Mouse (Mus musculus) thymus, adult 2 months (tissue): Measurements from ENCODE around the gene Nop2.

ENCODE experiments used
- CTCF ChIP-seq: fragments of 200-500 bp; IDR thresholded peaks from 2 replicates; pipeline ENCODE4 v1.5.1; 2012; ENCODE audit warnings: mild to moderate bottlenecking, control low read depth, low read length, moderate library complexity, borderline replicate concordance; ENCODE audit not compliant: control insufficient read depth, poor library complexity, insufficient read depth; ENCODE audit errors: extremely low read depth
- POLR2A ChIP-seq: fragments of 200-500 bp; IDR thresholded peaks from 2 replicates; pipeline ENCODE4 v1.6.1; 2012; ENCODE audit warnings: mild to moderate bottlenecking, low read length, control low read depth, moderate library complexity; ENCODE audit not compliant: control insufficient read depth, poor library complexity, insufficient read depth; ENCODE audit errors: extremely low read depth

GRCm38 (mm10) chr6:125092372-125092771 lies 39.3 kb upstream of the Nop2 start:
- TF ChIP-seq POLR2A: no peak
- TF ChIP-seq CTCF: no peak
